Mouse (Mus musculus) frontal cortex, postnatal 36 days (tissue): ENCODE measurements at regions not wholly inside any gene's neighbourhood (a gene's known extent, or its start where the extent isn't known, plus 50 kb on each side); places are given as distances from the start of the nearest gene placed in this dataset.

Source experiments
- DNase-seq, 2 experiments: peaks; one replicate each; pipeline ENCODE4 v3.0.0; 2022; ENCODE audit warnings: low spot score in 2 of 2

GRCm38 (mm10) chr13:85773848-85774247 lies 272.9 kb downstream of the Cox7c start:
- no peak for DNase-seq

DNA sequence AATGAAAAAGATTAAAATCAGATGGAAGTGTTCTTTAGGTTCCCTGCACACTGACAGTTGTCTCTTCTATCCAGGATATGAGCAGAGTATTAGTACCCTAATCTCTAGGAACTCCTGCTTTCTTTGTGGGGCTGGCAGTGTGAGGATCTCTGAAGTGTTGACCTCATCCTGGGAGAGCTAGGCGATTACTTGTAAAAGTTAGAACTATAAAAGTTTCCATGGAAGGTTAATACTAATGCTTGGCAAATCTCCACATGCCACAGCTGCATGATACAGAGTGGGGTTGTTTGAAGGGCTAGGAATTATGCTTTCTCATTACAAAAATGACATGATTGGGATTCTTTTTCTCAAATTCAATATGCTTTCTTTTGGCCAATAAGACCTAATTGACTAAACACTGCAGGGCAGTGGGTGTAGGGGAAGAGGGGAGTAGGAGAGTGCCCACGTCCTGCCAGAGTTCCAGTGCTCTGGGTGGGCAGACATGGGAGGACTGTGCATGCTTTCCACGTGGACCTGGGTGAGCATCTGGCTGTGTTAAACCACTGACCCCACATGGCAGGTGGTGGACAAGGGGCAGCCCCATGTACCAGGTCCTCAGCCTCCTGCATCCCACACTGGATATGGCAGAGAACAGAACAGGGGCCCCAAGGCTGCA lies 275.6 kb downstream of the Cox7c start:
- DNase-seq: no peak

DNA sequence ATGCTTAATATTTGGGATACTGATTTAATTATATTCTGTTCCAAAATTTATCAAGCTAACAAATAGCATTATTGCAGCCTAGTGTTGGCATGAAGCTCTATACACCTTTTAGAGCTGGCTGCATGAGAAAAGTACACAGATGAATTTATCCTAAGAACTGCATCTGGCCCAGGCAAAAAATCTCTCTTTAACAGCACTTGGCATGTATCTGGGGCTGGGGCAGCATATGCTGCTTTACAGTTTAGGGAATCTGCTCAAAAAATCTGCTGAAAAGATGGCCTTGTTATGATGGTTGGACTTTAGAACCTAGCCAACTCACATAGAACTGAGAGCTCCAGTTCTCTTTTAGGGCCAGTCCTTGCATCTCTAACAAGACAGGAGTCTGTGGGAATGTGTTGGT lies 276.2 kb downstream of the Cox7c start:
- DNase-seq: peak in 1 of 2 experiments; percentile 21

GRCm38 (mm10) chr13:85768520-85768919 lies 278.2 kb downstream of the Cox7c start:
- DNase-seq: peak in 1 of 2 experiments; percentile 6

DNA sequence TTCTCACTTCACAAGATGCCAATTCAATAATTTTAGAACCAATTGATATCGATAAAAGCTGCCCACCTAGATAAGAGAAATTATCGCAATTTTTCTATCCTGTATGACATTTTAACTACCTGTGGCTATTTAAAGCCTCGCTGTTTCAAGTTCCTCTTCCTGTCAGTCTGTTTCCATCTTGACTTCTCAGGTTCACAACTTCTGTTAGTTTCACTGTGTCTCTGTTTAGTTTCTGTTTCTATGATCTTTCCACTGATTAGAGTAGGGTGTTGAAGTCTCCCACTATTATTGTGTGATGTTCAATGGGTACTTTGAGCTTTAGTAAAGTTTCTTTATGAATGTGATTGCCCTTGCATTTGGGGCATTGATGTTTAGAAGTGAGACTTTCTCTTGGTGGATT lies 322.1 kb downstream of the Cox7c start:
- DNase-seq: no peak

GRCm38 (mm10) chr13:85724105-85724504 lies 322.6 kb downstream of the Cox7c start:
- DNase-seq: no peak

- no peak for DNase-seq
Measured at GRCm38 (mm10) chr13:85720314-85720713, 326.4 kb downstream of the Cox7c start.

DNA sequence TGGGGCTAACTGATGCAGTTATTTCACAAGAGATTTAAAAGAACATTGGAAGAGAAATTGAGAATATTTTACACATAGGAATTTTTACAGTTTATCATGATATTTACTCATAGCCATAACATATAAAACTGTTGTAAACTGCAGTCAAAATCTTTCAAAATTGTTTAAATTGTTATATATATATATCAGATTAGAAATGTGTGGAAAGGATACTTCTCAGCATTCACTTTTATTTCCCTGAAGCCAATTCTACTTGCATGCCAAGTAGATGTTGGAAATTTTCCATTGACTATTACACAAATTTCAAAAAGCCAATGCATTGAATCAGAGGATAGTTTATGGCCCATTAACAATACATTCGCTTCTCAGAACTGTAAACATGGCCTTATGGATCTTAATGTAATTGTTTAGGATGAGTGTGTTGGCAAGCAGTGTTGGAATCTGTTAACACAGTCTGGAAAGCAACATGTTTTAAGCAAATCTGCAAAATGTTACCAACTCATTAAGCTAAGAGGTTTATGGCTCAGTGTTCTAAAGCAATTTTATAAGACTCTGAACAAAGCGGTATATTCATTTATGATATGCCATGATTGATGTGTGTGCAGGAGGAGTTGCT lies 330.7 kb downstream of the Cox7c start:
- DNase-seq: no peak

GRCm38 (mm10) chr13:85692374-85692773 lies 354.3 kb downstream of the Cox7c start:
- no peak for DNase-seq
